Mouse (Mus musculus): Measurements from ENCODE around the gene Chaf1a. TPM values are rescaled to one million over a fixed set of nuclear protein-coding genes. Genes with fewer than 3 reads are reported as not detected.

Gene Chaf1a
- total and polyA plus RNA-seq, 3 experiments: 49.5 to 116 TPM; not detected in 1

DNA sequence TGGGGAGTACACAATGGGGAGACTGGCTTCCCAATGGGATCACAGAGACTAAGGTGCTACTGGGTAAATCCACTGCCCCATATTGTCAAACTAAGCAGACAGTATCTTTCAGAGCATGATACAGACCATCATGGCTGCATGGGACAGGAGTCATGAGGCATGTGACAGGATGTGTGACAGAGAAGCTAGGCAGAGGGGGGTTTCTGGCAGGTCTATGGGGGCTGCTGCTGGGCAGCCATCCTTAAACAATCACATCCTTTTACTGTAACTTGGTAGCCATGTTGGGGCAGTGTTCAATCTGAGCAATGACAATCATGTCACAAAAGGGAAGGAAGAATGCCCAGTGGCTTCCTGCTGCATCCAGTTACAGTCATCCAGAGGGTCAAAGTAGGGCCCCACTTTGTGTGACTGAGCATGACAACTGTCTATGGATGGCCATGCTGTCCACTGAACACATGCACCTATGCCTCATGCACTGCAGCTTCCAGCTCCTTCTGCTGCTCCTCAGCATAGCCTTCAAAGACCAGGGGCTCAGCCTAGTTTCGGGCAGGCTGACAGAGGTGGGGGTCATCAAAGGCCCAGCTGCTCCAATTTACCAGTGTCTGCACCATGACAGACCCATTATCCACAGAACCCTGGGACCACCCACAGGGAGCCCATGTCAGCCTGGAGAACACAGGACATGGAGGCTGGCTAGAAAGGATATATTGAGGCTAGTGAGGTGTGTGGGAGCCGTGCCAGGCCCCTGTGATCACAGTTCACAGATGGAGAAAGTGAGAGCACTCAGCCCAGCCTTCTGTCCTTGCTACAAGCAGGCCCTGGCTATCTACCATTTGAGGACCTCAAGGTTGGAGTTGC is 17.9 kb upstream of the Chaf1a start:
- H3K27me3 ChIP-seq (ENCODE audit: control insufficient read depth in 1 of 2, insufficient read depth in 2 of 2, low read length in 2 of 2): no peaks in the 10 kb centered on the region
- H3K27ac ChIP-seq (ENCODE audit: control insufficient read depth, low read depth, low read length): no peak overlapping the region
- H3K4me3 ChIP-seq (ENCODE audit: control insufficient read depth in 1 of 2, insufficient read depth in 1 of 2, low read depth in 2 of 2, low read length in 2 of 2): no peak overlapping the region
- H3K4me1 ChIP-seq (ENCODE audit: control insufficient read depth in 1 of 2, insufficient read depth in 2 of 2, low read length in 2 of 2): no peaks in the 10 kb centered on the region
- H3K9ac ChIP-seq (ENCODE audit: control insufficient read depth, low read depth, low read length, poor library complexity, severe bottlenecking): no peak overlapping the region
- no peaks in the 10 kb centered on the region for H3K9me3 ChIP-seq (replicated peaks; ENCODE audit: insufficient read depth, low read length)
- H3K79me2 ChIP-seq (ENCODE audit: control insufficient read depth, insufficient read depth, low read length, poor library complexity): peaks cover 13% of the 10 kb centered on the region
- H3K36me3 ChIP-seq (ENCODE audit: control insufficient read depth in 1 of 2, insufficient read depth in 2 of 2, low read length in 2 of 2): peaks cover 0 to 3% of the 10 kb centered on the region in 2 experiments; a peak in 1 of 4 replicates
- no peak for DNase-seq (ENCODE audit: low read depth, low spot score)
- TF ChIP-seq ZMIZ1 (IDR thresholded peaks at IDR 0.05; ENCODE audit: low read depth, low read length) (no peak), USF1 (IDR thresholded peaks at IDR 0.05; ENCODE audit: low read depth, low read length) (no peak), TAL1 (IDR thresholded peaks at IDR 0.05; ENCODE audit: low read length) (no peak), ZNF384 (IDR thresholded peaks at IDR 0.05; ENCODE audit: low read depth, low read length) (no peak), GATA1 (IDR thresholded peaks at IDR 0.05; ENCODE audit: low read depth, low read length) (no peak), TCF12 (IDR thresholded peaks at IDR 0.05; ENCODE audit: low read depth, low read length) (no peak), RAD21 (IDR thresholded peaks at IDR 0.05; ENCODE audit: low read depth, low read length) (no peak), CTCF (IDR thresholded peaks at IDR 0.05 in 2 of 3, conservative IDR thresholded peaks at IDR 0.05 in 1 of 3; ENCODE audit: control insufficient read depth in 1 of 3, insufficient read depth in 1 of 3, low read depth in 2 of 3, low read length in 3 of 3, poor library complexity in 1 of 3, severe bottlenecking in 1 of 3) (no peak)

DNA sequence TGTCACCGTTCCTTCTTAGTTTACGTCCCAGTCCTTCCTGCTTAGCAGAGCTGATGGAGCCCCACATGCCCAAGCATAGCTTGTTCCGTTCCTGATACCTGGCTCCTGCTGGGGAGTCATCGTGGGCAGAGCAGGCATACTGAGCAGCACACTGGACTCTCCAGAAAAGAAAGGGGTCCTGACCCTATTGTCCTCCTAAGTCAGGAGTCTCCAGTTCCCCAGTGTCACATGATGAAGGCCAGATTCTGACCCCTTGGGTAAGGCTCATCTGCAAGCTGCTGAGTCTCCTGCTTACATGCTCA is 17.3 kb upstream of the Chaf1a start:
- H3K4me1 ChIP-seq (ENCODE audit: control insufficient read depth in 1 of 2, insufficient read depth in 2 of 2, low read length in 2 of 2): no peaks in the 10 kb centered on the region
- no peak overlapping the region for H3K27ac ChIP-seq (ENCODE audit: control insufficient read depth, low read depth, low read length)

More for the DNA sequence above, 17.3 kb upstream of the Chaf1a start:
- Histone ChIP-seq H3K27me3 (ENCODE audit: control insufficient read depth in 1 of 2, insufficient read depth in 2 of 2, low read length in 2 of 2) (no peaks in the 10 kb centered on the region), H3K9me3 (replicated peaks; ENCODE audit: insufficient read depth, low read length) (no peaks in the 10 kb centered on the region), H3K9ac (ENCODE audit: control insufficient read depth, low read depth, low read length, poor library complexity, severe bottlenecking) (no peak overlapping the region), H3K36me3 (ENCODE audit: control insufficient read depth in 1 of 2, insufficient read depth in 2 of 2, low read length in 2 of 2) (peaks cover 0 to 5% of the 10 kb centered on the region in 2 experiments; a peak in 1 of 4 replicates), H3K4me3 (ENCODE audit: control insufficient read depth in 1 of 2, insufficient read depth in 1 of 2, low read depth in 2 of 2, low read length in 2 of 2) (no peak overlapping the region), H3K79me2 (ENCODE audit: control insufficient read depth, insufficient read depth, low read length, poor library complexity) (peaks cover 17% of the 10 kb centered on the region)
- TF ChIP-seq ETS1 (IDR thresholded peaks at IDR 0.05; ENCODE audit: low read depth, low read length): no peak
- no peak for TF ChIP-seq KAT2A (conservative IDR thresholded peaks at IDR 0.05; ENCODE audit: low read depth, low read length)
- TF ChIP-seq CTCF (IDR thresholded peaks at IDR 0.05 in 2 of 3, conservative IDR thresholded peaks at IDR 0.05 in 1 of 3; ENCODE audit: control insufficient read depth in 1 of 3, insufficient read depth in 1 of 3, low read depth in 2 of 3, low read length in 3 of 3, poor library complexity in 1 of 3, severe bottlenecking in 1 of 3): no peak
- TF ChIP-seq EP300 (IDR thresholded peaks at IDR 0.05; ENCODE audit: low read depth in 1 of 2, low read length in 2 of 2): no peak
- no peak for TF ChIP-seq TAL1 (IDR thresholded peaks at IDR 0.05; ENCODE audit: low read length)
- no peak for TF ChIP-seq MAZ (IDR thresholded peaks at IDR 0.05; ENCODE audit: low read depth, low read length)
- no peak for TF ChIP-seq POLR2AphosphoS2 (IDR thresholded peaks at IDR 0.05; ENCODE audit: low read length)
- no peak for TF ChIP-seq NELFE (IDR thresholded peaks at IDR 0.05; ENCODE audit: low read depth, low read length)
- no peak for TF ChIP-seq CHD2 (IDR thresholded peaks at IDR 0.05; ENCODE audit: low read length)
- no peak for TF ChIP-seq RAD21 (IDR thresholded peaks at IDR 0.05; ENCODE audit: low read depth, low read length)
- no peak for TF ChIP-seq RCOR1 (IDR thresholded peaks at IDR 0.05; ENCODE audit: low read depth, low read length)
- TF ChIP-seq TBP (IDR thresholded peaks at IDR 0.05; ENCODE audit: low read depth, low read length): no peak
- TF ChIP-seq ZMIZ1 (IDR thresholded peaks at IDR 0.05; ENCODE audit: low read depth, low read length): no peak
- no peak for TF ChIP-seq MAFK (IDR thresholded peaks at IDR 0.05; ENCODE audit: borderline replicate concordance, low read depth, low read length)
- no peak for TF ChIP-seq UBTF (IDR thresholded peaks at IDR 0.05; ENCODE audit: borderline replicate concordance, insufficient read depth, low read depth, low read length)
- DNase-seq (ENCODE audit: low read depth, low spot score): no peak

All from MEL (cell line).